Mouse (Mus musculus): Measurements from ENCODE around the gene Hmces. TPM values are rescaled to one million over a fixed set of nuclear protein-coding genes. Genes with fewer than 3 reads are reported as not detected.
"Not testable (repeated sequence)": the region's sequence is repeated elsewhere in the genome, so short reads cannot be mapped to it uniquely, and the experiment has no call there.

Hmces gene
- polyA plus RNA-seq, 1 experiment from 2014 or later: 59.2 TPM

GRCm38 (mm10) chr6:87921201-87921600 is 7.5 kb downstream of the Hmces start:
- Histone ChIP-seq H3K27me3 (ENCODE audit: control insufficient read depth, insufficient read depth, low read length) (no peaks in the 10 kb centered on the region), H3K36me3 (replicated peaks; ENCODE audit: control insufficient read depth, insufficient read depth, low read depth, low read length) (peaks cover 3% of the 10 kb centered on the region), H3K4me2 (ENCODE audit: low read depth, low read length) (no peak overlapping the region), H3K4me1 (ENCODE audit: control insufficient read depth, insufficient read depth, low read length) (no peaks in the 10 kb centered on the region), H3K9ac (replicated peaks; ENCODE audit: low read length) (no peak overlapping the region), H3K9me3 (replicated peaks; ENCODE audit: control insufficient read depth, low read length) (no peaks in the 10 kb centered on the region), H3K27ac (replicated peaks; ENCODE audit: low read depth, low read length) (no peak overlapping the region), H3K4me3 (ENCODE audit: low read depth, low read length) (no peak overlapping the region)
- 92% methylated on average over 4 of the region's 4 CpGs for WGBS
- DNase-seq (ENCODE audit: low spot score) (no peak), ATAC-seq (replicated peaks; ENCODE audit: insufficient number of reproducible peaks, low FRiP score, low TSS enrichment, low read depth) (no peak)

- H3K36me3 ChIP-seq (replicated peaks; ENCODE audit: control insufficient read depth, insufficient read depth, low read depth, low read length): peaks cover 3% of the 10 kb centered on the region
- H3K4me2 ChIP-seq (ENCODE audit: low read depth, low read length): no peak overlapping the region
- no peaks in the 10 kb centered on the region for H3K4me1 ChIP-seq (ENCODE audit: control insufficient read depth, insufficient read depth, low read length)
- no peaks in the 10 kb centered on the region for H3K27me3 ChIP-seq (ENCODE audit: control insufficient read depth, insufficient read depth, low read length)
- H3K4me3 ChIP-seq (ENCODE audit: low read depth, low read length): no peak overlapping the region
- H3K9ac ChIP-seq (replicated peaks; ENCODE audit: low read length): no peak overlapping the region
- H3K27ac ChIP-seq (replicated peaks; ENCODE audit: low read depth, low read length): no peak overlapping the region
- 85% methylated on average over 1 of the region's 1 CpGs for WGBS
- no peaks in the 10 kb centered on the region for H3K9me3 ChIP-seq (replicated peaks; ENCODE audit: control insufficient read depth, low read length)
- DNase-seq (ENCODE audit: low spot score): no peak
- no peak for ATAC-seq (replicated peaks; ENCODE audit: insufficient number of reproducible peaks, low FRiP score, low TSS enrichment, low read depth)
These were observed 9.9 kb downstream of the Hmces start for GRCm38 (mm10) chr6:87923624-87924023.

- no peaks in the 10 kb centered on the region for H3K27me3 ChIP-seq (ENCODE audit: control insufficient read depth, insufficient read depth, low read length)
- ATAC-seq (replicated peaks; ENCODE audit: insufficient number of reproducible peaks, low FRiP score, low TSS enrichment, low read depth) (no peak), DNase-seq (ENCODE audit: low spot score) (no peak)
- WGBS: 82% methylated on average over 5 of the region's 5 CpGs
- no peak overlapping the region for H3K4me3 ChIP-seq (ENCODE audit: low read depth, low read length)
- H3K9ac ChIP-seq (replicated peaks; ENCODE audit: low read length): no peak overlapping the region
- no peak overlapping the region for H3K4me2 ChIP-seq (ENCODE audit: low read depth, low read length)
- no peaks in the 10 kb centered on the region for H3K4me1 ChIP-seq (ENCODE audit: control insufficient read depth, insufficient read depth, low read length)
- H3K36me3 ChIP-seq (replicated peaks; ENCODE audit: control insufficient read depth, insufficient read depth, low read depth, low read length): no peaks in the 10 kb centered on the region; the same call in none of the 2 replicates
- no peak overlapping the region for H3K27ac ChIP-seq (replicated peaks; ENCODE audit: low read depth, low read length)
- no peaks in the 10 kb centered on the region for H3K9me3 ChIP-seq (replicated peaks; ENCODE audit: control insufficient read depth, low read length)
These were observed 21.3 kb downstream of the Hmces start for GRCm38 (mm10) chr6:87935037-87935436.

- Histone ChIP-seq H3K36me3 (replicated peaks; ENCODE audit: control insufficient read depth, insufficient read depth, low read depth, low read length) (no peaks in the 10 kb centered on the region; the same call in 1 of the 2 replicates), H3K27ac (replicated peaks; ENCODE audit: low read depth, low read length) (no peak overlapping the region), H3K9ac (replicated peaks; ENCODE audit: low read length) (no peak overlapping the region), H3K27me3 (ENCODE audit: control insufficient read depth, insufficient read depth, low read length) (no peaks in the 10 kb centered on the region), H3K4me2 (ENCODE audit: low read depth, low read length) (no peak overlapping the region), H3K4me3 (ENCODE audit: low read depth, low read length) (no peak overlapping the region), H3K4me1 (ENCODE audit: control insufficient read depth, insufficient read depth, low read length) (no peaks in the 10 kb centered on the region), H3K9me3 (replicated peaks; ENCODE audit: control insufficient read depth, low read length) (no peaks in the 10 kb centered on the region)
- 42% methylated on average over 19 of the region's 19 CpGs for WGBS
- DNase-seq (ENCODE audit: low spot score): peak; percentile 79
- peak; percentile 98 for ATAC-seq (replicated peaks; ENCODE audit: insufficient number of reproducible peaks, low FRiP score, low TSS enrichment, low read depth)
These were observed 23.5 kb downstream of the Hmces start for GRCm38 (mm10) chr6:87937178-87937788.

DNA sequence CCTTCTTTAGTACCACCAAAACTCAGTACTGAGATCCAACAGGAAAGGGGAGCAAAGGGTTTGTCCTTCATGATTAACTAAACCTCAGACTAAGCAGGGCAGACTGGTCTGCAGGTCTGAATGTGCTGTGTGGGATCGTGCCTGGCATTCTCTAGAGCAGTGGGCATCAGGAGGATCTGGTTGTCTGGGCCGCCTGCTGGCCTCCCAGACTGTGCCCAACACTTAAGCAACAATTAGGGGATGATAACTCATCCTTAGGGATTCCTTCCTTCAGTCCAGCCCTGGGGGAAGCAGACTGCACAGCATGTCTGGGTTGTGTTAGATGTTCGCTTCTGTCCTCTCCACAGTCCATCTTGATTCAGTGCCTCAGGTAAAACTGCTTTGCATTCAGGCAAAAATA is 25.2 kb downstream of the Hmces start:
- no peaks in the 10 kb centered on the region for H3K4me1 ChIP-seq (ENCODE audit: control insufficient read depth, insufficient read depth, low read length)
- 84% methylated on average over 3 of the region's 3 CpGs for WGBS
- H3K27ac ChIP-seq (replicated peaks; ENCODE audit: low read depth, low read length): no peak overlapping the region
- no peaks in the 10 kb centered on the region for H3K9me3 ChIP-seq (replicated peaks; ENCODE audit: control insufficient read depth, low read length)
- H3K4me2 ChIP-seq (ENCODE audit: low read depth, low read length): no peak overlapping the region
- no peak for DNase-seq (ENCODE audit: low spot score)
- H3K36me3 ChIP-seq (replicated peaks; ENCODE audit: control insufficient read depth, insufficient read depth, low read depth, low read length): no peaks in the 10 kb centered on the region; the same call in 1 of the 2 replicates
- no peak for ATAC-seq (replicated peaks; ENCODE audit: insufficient number of reproducible peaks, low FRiP score, low TSS enrichment, low read depth)
- H3K9ac ChIP-seq (replicated peaks; ENCODE audit: low read length): no peak overlapping the region
- no peaks in the 10 kb centered on the region for H3K27me3 ChIP-seq (ENCODE audit: control insufficient read depth, insufficient read depth, low read length)
- no peak overlapping the region for H3K4me3 ChIP-seq (ENCODE audit: low read depth, low read length)

DNA sequence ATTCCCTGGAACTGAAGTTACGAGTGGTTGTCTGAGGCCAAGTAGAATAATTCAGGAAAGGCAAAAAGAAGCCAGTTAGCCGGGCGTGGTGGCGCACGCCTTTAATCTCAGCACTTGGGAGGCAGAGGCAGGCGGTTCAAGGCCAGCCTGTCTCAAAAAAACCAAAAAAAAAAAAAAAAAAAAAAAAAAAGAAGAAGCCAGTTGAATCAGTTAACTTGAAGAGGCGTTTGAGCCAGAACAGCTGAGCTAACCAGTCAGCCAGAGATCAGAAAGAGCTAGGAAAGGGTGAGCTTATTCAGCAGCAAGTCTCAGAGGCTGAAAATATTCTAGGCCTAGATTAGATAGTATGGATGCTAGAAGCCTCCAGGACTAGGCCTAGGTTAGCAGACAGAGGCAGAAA is 28.4 kb downstream of the Hmces start:
- no peak for DNase-seq (ENCODE audit: low spot score)
- Histone ChIP-seq H3K9me3 (replicated peaks; ENCODE audit: control insufficient read depth, low read length) (no peaks in the 10 kb centered on the region), H3K9ac (replicated peaks; ENCODE audit: low read length) (no peak overlapping the region), H3K27me3 (ENCODE audit: control insufficient read depth, insufficient read depth, low read length) (no peaks in the 10 kb centered on the region), H3K27ac (replicated peaks; ENCODE audit: low read depth, low read length) (no peak overlapping the region), H3K36me3 (replicated peaks; ENCODE audit: control insufficient read depth, insufficient read depth, low read depth, low read length) (no peaks in the 10 kb centered on the region), H3K4me3 (ENCODE audit: low read depth, low read length) (no peak overlapping the region), H3K4me2 (ENCODE audit: low read depth, low read length) (no peak overlapping the region), H3K4me1 (ENCODE audit: control insufficient read depth, insufficient read depth, low read length) (no peaks in the 10 kb centered on the region)
- 82% methylated on average over 7 of the region's 7 CpGs for WGBS
- no peak for ATAC-seq (replicated peaks; ENCODE audit: insufficient number of reproducible peaks, low FRiP score, low TSS enrichment, low read depth)

GRCm38 (mm10) chr6:87962457-87962856 is 48.7 kb downstream of the Hmces start:
- H3K4me3 ChIP-seq (ENCODE audit: low read depth, low read length); DNase-seq (ENCODE audit: low spot score); H3K9me3 ChIP-seq (replicated peaks; ENCODE audit: control insufficient read depth, low read length); ATAC-seq (replicated peaks; ENCODE audit: insufficient number of reproducible peaks, low FRiP score, low TSS enrichment, low read depth); H3K27ac ChIP-seq (replicated peaks; ENCODE audit: low read depth, low read length); H3K4me1 ChIP-seq (ENCODE audit: control insufficient read depth, insufficient read depth, low read length); H3K4me2 ChIP-seq (ENCODE audit: low read depth, low read length); H3K9ac ChIP-seq (replicated peaks; ENCODE audit: low read length); H3K36me3 ChIP-seq (replicated peaks; ENCODE audit: control insufficient read depth, insufficient read depth, low read depth, low read length); H3K27me3 ChIP-seq (ENCODE audit: control insufficient read depth, insufficient read depth, low read length): not testable (repeated sequence)
- WGBS: 66% methylated on average over 4 of the region's 4 CpGs

DNA sequence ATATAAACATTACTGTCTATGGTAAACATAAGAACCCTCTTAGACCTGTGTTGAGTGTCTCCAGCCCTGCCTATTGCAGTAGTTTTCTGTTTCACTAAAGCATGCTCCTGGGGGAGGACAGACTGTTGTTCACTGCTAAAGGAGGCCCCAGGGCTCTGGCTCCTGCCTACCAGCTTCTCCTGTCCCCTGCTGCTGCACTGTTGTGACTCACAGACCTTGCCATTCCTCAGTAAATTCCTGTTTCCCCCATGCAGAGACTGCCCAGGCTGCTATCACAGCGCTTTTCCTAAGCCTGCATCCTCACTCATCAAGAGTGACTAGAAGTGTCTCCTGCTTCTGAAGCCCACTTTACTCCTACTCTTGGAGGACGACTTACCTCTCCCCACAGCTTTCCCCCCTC is 56.3 kb downstream of the Hmces start:
- no peak for ATAC-seq (replicated peaks; ENCODE audit: insufficient number of reproducible peaks, low FRiP score, low TSS enrichment, low read depth)

More for the DNA sequence above, 56.3 kb downstream of the Hmces start:
- H3K4me2 ChIP-seq (ENCODE audit: low read depth, low read length): no peak overlapping the region
- no peak for DNase-seq (ENCODE audit: low spot score)
- no peak overlapping the region for H3K9ac ChIP-seq (replicated peaks; ENCODE audit: low read length)
- H3K9me3 ChIP-seq (replicated peaks; ENCODE audit: control insufficient read depth, low read length): no peaks in the 10 kb centered on the region
- no peaks in the 10 kb centered on the region for H3K36me3 ChIP-seq (replicated peaks; ENCODE audit: control insufficient read depth, insufficient read depth, low read depth, low read length)
- H3K27ac ChIP-seq (replicated peaks; ENCODE audit: low read depth, low read length): no peak overlapping the region
- 26% methylated on average over 2 of the region's 2 CpGs for WGBS
- H3K4me1 ChIP-seq (ENCODE audit: control insufficient read depth, insufficient read depth, low read length): no peaks in the 10 kb centered on the region
- H3K27me3 ChIP-seq (ENCODE audit: control insufficient read depth, insufficient read depth, low read length): no peaks in the 10 kb centered on the region
- H3K4me3 ChIP-seq (ENCODE audit: low read depth, low read length): no peak overlapping the region

All from embryonic facial prominence, embryonic 11.5 days (tissue).